Mouse (Mus musculus): ENCODE results near the gene Bach2. TPM values are rescaled to one million over a fixed set of nuclear protein-coding genes. Genes with fewer than 3 reads are reported as not detected.

Gene Bach2
- polyA plus RNA-seq, 1 experiment from 2014 or later, result 7.7 TPM

GRCm38 (mm10) chr4:32489186-32489585, 250.6 kb downstream of the Bach2 start:
- WGBS, result 84% methylated on average over 1 of the region's 1 CpGs
- no peaks in the 10 kb centered on the region for H3K36me3 ChIP-seq
- no peak for DNase-seq (ENCODE audit: low spot score)
- peaks cover 27% of the 10 kb centered on the region for H3K4me1 ChIP-seq
- H3K27ac ChIP-seq (replicated peaks), result no peak overlapping the region
- no peaks in the 10 kb centered on the region for H3K27me3 ChIP-seq (ENCODE audit: low read depth, poor library complexity, severe bottlenecking)
- H3K4me3 ChIP-seq, result no peak overlapping the region
- H3K9me3 ChIP-seq (replicated peaks), result no peaks in the 10 kb centered on the region

DNA sequence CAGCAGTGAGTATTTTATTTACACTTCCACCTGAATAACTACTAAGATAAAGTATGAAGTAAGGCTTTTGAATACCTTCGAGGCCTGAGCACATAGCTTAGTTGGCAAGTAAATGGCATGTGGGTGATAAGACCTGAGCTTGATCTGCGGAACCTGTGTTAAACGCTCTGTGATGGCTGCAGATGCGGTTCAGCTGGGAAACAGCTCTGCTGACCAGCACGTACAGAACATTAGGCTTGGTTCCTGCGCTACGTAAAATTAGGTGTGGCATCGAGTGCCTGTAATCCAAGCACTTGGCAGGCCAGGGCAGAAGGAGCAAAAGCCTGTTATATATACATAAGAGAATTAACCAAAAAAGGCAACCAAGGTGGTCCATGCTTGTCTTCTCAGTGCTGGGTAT, 252.6 kb downstream of the Bach2 start:
- H3K4me3 ChIP-seq, result no peak overlapping the region
- WGBS, result 90% methylated on average over 8 of the region's 8 CpGs
- no peak overlapping the region for H3K27ac ChIP-seq (replicated peaks)
- H3K27me3 ChIP-seq (ENCODE audit: low read depth, poor library complexity, severe bottlenecking), result no peaks in the 10 kb centered on the region
- no peaks in the 10 kb centered on the region for H3K36me3 ChIP-seq
- H3K9me3 ChIP-seq (replicated peaks), result no peaks in the 10 kb centered on the region; the same call in 1 of the 2 replicates
- no peak for DNase-seq (ENCODE audit: low spot score)
- H3K4me1 ChIP-seq, result peaks cover 21% of the 10 kb centered on the region

GRCm38 (mm10) chr4:32492834-32493233, 254.2 kb downstream of the Bach2 start:
- WGBS, result 84% methylated on average over 7 of the region's 7 CpGs
- no peaks in the 10 kb centered on the region for H3K27me3 ChIP-seq (ENCODE audit: low read depth, poor library complexity, severe bottlenecking)
- H3K4me3 ChIP-seq, result no peak overlapping the region
- no peak for DNase-seq (ENCODE audit: low spot score)
- H3K4me1 ChIP-seq, result peaks cover 9% of the 10 kb centered on the region; the same call in 1 of the 2 replicates
- no peaks in the 10 kb centered on the region; the same call in 1 of the 2 replicates for H3K9me3 ChIP-seq (replicated peaks)
- no peaks in the 10 kb centered on the region for H3K36me3 ChIP-seq
- no peak overlapping the region for H3K27ac ChIP-seq (replicated peaks)

GRCm38 (mm10) chr4:32501780-32502179, 263.2 kb downstream of the Bach2 start:
- no peaks in the 10 kb centered on the region for H3K27me3 ChIP-seq (ENCODE audit: low read depth, poor library complexity, severe bottlenecking)
- DNase-seq (ENCODE audit: low spot score), result no peak
- H3K4me1 ChIP-seq, result no peaks in the 10 kb centered on the region
- WGBS, result 94% methylated on average over 8 of the region's 8 CpGs
- H3K27ac ChIP-seq (replicated peaks), result no peak overlapping the region
- H3K4me3 ChIP-seq, result no peak overlapping the region
- no peaks in the 10 kb centered on the region for H3K9me3 ChIP-seq (replicated peaks)
- H3K36me3 ChIP-seq, result peaks cover 21% of the 10 kb centered on the region

GRCm38 (mm10) chr4:32502181-32502580, 263.6 kb downstream of the Bach2 start:
- H3K4me3 ChIP-seq, result no peak overlapping the region
- DNase-seq (ENCODE audit: low spot score), result no peak
- whole genome bisulfite sequencing, result 94% methylated on average over 4 of the region's 4 CpGs

DNA sequence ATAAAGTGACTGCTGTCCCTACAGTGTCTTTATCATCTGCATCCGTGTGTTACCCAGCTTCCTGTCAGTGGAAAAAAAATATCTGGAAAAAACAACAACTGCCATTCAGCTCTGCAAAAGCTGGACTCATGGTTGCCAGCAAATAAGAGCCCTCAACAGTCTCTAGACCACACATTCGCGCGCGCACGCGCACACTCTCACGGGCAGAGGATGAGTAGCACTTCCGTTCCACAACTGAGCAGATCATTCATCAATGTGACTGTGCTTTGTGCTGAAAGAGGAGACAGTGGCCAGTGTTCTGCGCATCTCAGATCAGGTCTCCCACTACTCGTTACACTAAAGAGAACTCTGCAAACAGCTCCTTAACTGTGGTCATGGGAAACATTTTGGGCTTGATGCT, 265.6 kb downstream of the Bach2 start:
- Histone ChIP-seq H3K36me3 (peaks cover 31% of the 10 kb centered on the region), H3K27ac (replicated peaks) (no peak overlapping the region), H3K4me1 (peaks cover 13% of the 10 kb centered on the region), H3K27me3 (ENCODE audit: low read depth, poor library complexity, severe bottlenecking) (no peaks in the 10 kb centered on the region), H3K4me3 (no peak overlapping the region), H3K9me3 (replicated peaks) (no peaks in the 10 kb centered on the region)
- no peak for DNase-seq (ENCODE audit: low spot score)
- WGBS, result 97% methylated on average over 11 of the region's 11 CpGs

More at GRCm38 (mm10) chr4:32502181-32502580, 263.6 kb downstream of the Bach2 start:
- Histone ChIP-seq H3K4me1 (no peaks in the 10 kb centered on the region), H3K27me3 (ENCODE audit: low read depth, poor library complexity, severe bottlenecking) (no peaks in the 10 kb centered on the region), H3K36me3 (peaks cover 25% of the 10 kb centered on the region), H3K27ac (replicated peaks) (no peak overlapping the region), H3K9me3 (replicated peaks) (no peaks in the 10 kb centered on the region)

DNA sequence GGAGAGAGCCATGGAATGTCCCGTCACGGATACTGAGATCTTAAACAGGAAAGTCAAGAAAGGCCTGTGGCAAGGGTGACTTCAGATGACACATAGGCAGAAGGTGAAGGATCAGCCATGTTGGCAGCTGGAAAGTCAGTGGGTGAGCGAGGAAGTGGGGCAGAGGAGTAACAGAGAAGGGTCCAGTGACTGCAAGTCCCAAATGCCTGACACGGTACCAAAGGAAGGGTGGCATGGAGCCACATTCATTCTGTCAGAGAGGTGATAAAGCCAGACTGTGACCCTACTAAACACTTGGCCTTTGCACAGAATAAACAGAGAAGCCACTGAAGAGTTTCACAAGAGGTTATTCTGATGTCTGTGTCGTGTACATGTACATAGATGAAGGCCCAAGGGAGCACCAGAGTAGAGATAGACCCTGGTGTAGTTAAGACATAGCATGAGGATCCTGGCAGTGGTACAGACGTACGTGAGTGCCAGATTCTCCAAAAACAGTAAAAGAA, 267.8 kb downstream of the Bach2 start:
- no peak for DNase-seq (ENCODE audit: low spot score)
- H3K9me3 ChIP-seq (replicated peaks), result no peaks in the 10 kb centered on the region
- H3K27me3 ChIP-seq (ENCODE audit: low read depth, poor library complexity, severe bottlenecking), result no peaks in the 10 kb centered on the region
- H3K27ac ChIP-seq (replicated peaks), result no peak overlapping the region
- H3K4me3 ChIP-seq, result no peak overlapping the region
- H3K4me1 ChIP-seq, result peaks cover 27% of the 10 kb centered on the region
- H3K36me3 ChIP-seq, result peaks cover 31% of the 10 kb centered on the region
- 92% methylated on average over 7 of the region's 7 CpGs for WGBS

GRCm38 (mm10) chr4:32507041-32507440, 268.4 kb downstream of the Bach2 start:
- Histone ChIP-seq H3K36me3 (peaks cover 32% of the 10 kb centered on the region), H3K4me3 (no peak overlapping the region), H3K4me1 (peaks cover 33% of the 10 kb centered on the region), H3K27me3 (ENCODE audit: low read depth, poor library complexity, severe bottlenecking) (no peaks in the 10 kb centered on the region), H3K27ac (replicated peaks) (no peak overlapping the region), H3K9me3 (replicated peaks) (no peaks in the 10 kb centered on the region)
- no peak for DNase-seq (ENCODE audit: low spot score)
- 92% methylated on average over 6 of the region's 6 CpGs for WGBS

- Histone ChIP-seq H3K27me3 (ENCODE audit: low read depth, poor library complexity, severe bottlenecking) (no peaks in the 10 kb centered on the region), H3K4me3 (no peak overlapping the region), H3K36me3 (peaks cover 19% of the 10 kb centered on the region), H3K27ac (replicated peaks) (peak overlapping the region; percentile 59; the same call in 1 of the 2 replicates), H3K9me3 (replicated peaks) (no peaks in the 10 kb centered on the region), H3K4me1 (peaks cover 33% of the 10 kb centered on the region)
- WGBS, result 53% methylated on average over 2 of the region's 2 CpGs
- DNase-seq (ENCODE audit: low spot score), result no peak
Measured at GRCm38 (mm10) chr4:32508572-32508971, 270.0 kb downstream of the Bach2 start.

DNA sequence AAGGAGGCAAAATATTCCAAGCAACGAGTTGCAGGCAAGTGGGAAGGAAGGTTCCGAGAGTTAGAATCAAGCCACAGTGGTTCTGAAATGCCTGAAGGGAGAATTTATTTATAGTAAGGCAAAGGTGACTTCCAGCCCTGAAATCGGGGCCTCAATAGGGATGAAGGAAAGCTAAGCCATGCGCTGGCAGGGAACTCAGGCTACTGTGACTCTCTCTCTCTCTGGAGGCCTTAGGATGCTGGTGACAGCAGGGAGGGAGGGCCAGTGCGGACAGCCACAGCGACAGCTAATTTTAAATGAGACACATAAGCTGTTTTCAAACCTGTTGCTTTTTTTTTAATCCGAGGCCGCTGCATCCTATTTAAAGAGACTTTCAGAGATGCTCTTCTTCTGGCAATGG, 270.4 kb downstream of the Bach2 start:
- Histone ChIP-seq H3K4me1 (peaks cover 33% of the 10 kb centered on the region), H3K36me3 (peaks cover 19% of the 10 kb centered on the region), H3K4me3 (no peak overlapping the region), H3K27me3 (ENCODE audit: low read depth, poor library complexity, severe bottlenecking) (no peaks in the 10 kb centered on the region), H3K27ac (replicated peaks) (peak overlapping the region; percentile 63), H3K9me3 (replicated peaks) (no peaks in the 10 kb centered on the region)
- DNase-seq (ENCODE audit: low spot score), result no peak
- 47% methylated on average over 8 of the region's 8 CpGs for WGBS

DNA sequence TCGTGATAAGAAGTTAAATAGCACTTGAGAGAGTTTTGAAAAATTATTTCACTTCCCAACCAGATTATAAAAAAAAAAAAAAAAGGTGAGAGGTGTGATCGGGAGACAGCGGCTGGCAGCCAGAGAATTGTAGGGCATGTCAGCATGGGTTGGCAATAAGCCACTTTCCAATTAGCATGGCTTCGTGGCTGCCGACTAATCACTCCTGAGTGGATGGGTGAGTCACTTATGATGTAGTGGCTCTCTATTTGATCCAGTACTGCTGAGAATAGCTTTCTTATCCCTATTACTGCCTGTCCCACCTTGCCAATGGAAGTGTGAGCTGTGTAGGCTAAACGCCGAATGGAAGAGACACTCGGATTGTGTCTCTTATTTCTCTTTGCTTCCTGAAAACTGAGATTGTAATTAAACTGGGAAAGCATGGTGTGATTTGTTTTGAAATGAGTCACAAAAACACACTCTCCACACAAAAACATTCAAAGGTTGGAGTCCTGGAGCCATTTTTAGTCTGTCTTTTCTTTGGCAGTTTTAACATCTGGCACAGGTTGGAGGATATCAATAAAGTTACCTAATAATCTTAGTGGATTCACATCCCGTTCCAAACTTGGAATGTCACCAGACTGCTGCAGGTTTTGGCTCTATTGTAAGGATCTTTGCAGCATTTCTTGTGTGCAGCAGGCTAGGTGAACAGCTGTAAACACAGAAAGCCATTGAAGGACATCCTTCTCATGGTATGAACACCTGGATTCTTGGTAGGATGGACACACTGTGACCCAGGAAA, 271.4 kb downstream of the Bach2 start:
- 84% methylated on average over 9 of the region's 9 CpGs for WGBS
- peaks cover 13% of the 10 kb centered on the region for H3K36me3 ChIP-seq
- H3K4me1 ChIP-seq, result peaks cover 38% of the 10 kb centered on the region
- no peak overlapping the region for H3K4me3 ChIP-seq
- H3K27me3 ChIP-seq (ENCODE audit: low read depth, poor library complexity, severe bottlenecking), result no peaks in the 10 kb centered on the region
- DNase-seq (ENCODE audit: low spot score), result no peak
- H3K27ac ChIP-seq (replicated peaks), result no peak overlapping the region
- no peaks in the 10 kb centered on the region for H3K9me3 ChIP-seq (replicated peaks)

- H3K9me3 ChIP-seq (replicated peaks), result no peaks in the 10 kb centered on the region
- 81% methylated on average over 7 of the region's 7 CpGs for WGBS
- H3K27ac ChIP-seq (replicated peaks), result no peak overlapping the region
- H3K27me3 ChIP-seq (ENCODE audit: low read depth, poor library complexity, severe bottlenecking), result no peaks in the 10 kb centered on the region
- no peak for DNase-seq (ENCODE audit: low spot score)
- H3K36me3 ChIP-seq, result peaks cover 13% of the 10 kb centered on the region
- H3K4me1 ChIP-seq, result peaks cover 42% of the 10 kb centered on the region
- no peak overlapping the region for H3K4me3 ChIP-seq
Measured at GRCm38 (mm10) chr4:32510940-32511339, 272.3 kb downstream of the Bach2 start.

DNA sequence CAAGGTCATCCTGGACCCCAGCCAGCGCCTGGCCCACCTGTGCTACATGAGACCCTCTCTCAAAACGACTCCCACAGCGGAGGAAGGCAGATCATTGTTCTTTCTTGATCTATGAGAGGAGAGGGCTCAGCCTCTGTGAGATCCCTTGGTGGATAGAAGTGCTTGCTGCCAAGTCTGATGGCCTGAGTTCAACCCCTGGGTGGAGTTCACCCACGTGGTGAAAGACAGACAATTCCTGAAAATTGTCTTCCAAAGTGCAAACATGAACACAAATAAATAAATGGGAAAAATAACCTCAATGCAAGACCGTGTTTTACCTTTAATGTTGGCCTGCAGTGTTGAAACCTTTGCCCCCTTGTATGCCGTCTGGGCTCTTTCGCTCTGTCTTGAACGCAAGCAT, 277.5 kb downstream of the Bach2 start:
- H3K4me3 ChIP-seq, result no peak overlapping the region
- 91% methylated on average over 8 of the region's 8 CpGs for WGBS
- H3K27me3 ChIP-seq (ENCODE audit: low read depth, poor library complexity, severe bottlenecking), result no peaks in the 10 kb centered on the region
- H3K9me3 ChIP-seq (replicated peaks), result no peaks in the 10 kb centered on the region
- 0 out of 2 replicates have a peak, but pooled peaks cover 2% of the 10 kb centered on the region for H3K36me3 ChIP-seq
- DNase-seq (ENCODE audit: low spot score), result no peak
- H3K27ac ChIP-seq (replicated peaks), result peak overlapping the region; percentile 10; the same call in 1 of the 2 replicates
- H3K4me1 ChIP-seq, result peaks cover 47% of the 10 kb centered on the region

Data from midbrain, embryonic 10.5 days (tissue).